Mouse (Mus musculus): ENCODE results near the gene Npr3. TPM values are rescaled to one million over a fixed set of nuclear protein-coding genes. Genes with fewer than 3 reads are reported as not detected.
A peak's percentile ranks its signal among the peaks of the same experiment; 100 is the strongest.
"Not testable (repeated sequence)": the region's sequence is repeated elsewhere in the genome, so short reads cannot be mapped to it uniquely, and the experiment has no call there.

Npr3 gene
- polyA plus RNA-seq, 1 experiment from 2014 or later, result 1.1 TPM

GRCm38 (mm10) chr15:11877273-11877672 lies 29.8 kb downstream of the Npr3 start:
- Histone ChIP-seq H3K9me3 (no peaks in the 10 kb centered on the region), H3K36me3 (replicated peaks) (no peaks in the 10 kb centered on the region), H3K27ac (no peak overlapping the region), H3K9ac (no peak overlapping the region), H3K4me2 (no peak overlapping the region), H3K4me3 (no peak overlapping the region), H3K27me3 (replicated peaks) (no peaks in the 10 kb centered on the region), H3K4me1 (no peaks in the 10 kb centered on the region)
- no peak for ATAC-seq (replicated peaks)
- WGBS, result 74% methylated on average over 2 of the region's 2 CpGs

- WGBS, result 95% methylated on average over 3 of the region's 3 CpGs
- Histone ChIP-seq H3K27me3 (replicated peaks) (no peaks in the 10 kb centered on the region), H3K9me3 (no peaks in the 10 kb centered on the region), H3K36me3 (replicated peaks) (no peaks in the 10 kb centered on the region), H3K4me3 (no peak overlapping the region), H3K9ac (no peak overlapping the region), H3K27ac (no peak overlapping the region), H3K4me2 (no peak overlapping the region), H3K4me1 (no peaks in the 10 kb centered on the region)
- no peak for ATAC-seq (replicated peaks)
These were observed 40.2 kb downstream of the Npr3 start for GRCm38 (mm10) chr15:11866918-11867317.

- no peaks in the 10 kb centered on the region for H3K36me3 ChIP-seq (replicated peaks)
- H3K9me3 ChIP-seq, result no peaks in the 10 kb centered on the region
- H3K4me3 ChIP-seq, result no peak overlapping the region
- no peak overlapping the region for H3K4me2 ChIP-seq
- 85% methylated on average over 6 of the region's 6 CpGs for WGBS
- H3K27ac ChIP-seq, result no peak overlapping the region
- H3K27me3 ChIP-seq (replicated peaks), result no peaks in the 10 kb centered on the region
- ATAC-seq (replicated peaks), result no peak
- H3K4me1 ChIP-seq, result no peaks in the 10 kb centered on the region
- no peak overlapping the region for H3K9ac ChIP-seq
These were observed 43.6 kb downstream of the Npr3 start for GRCm38 (mm10) chr15:11863540-11863818.

GRCm38 (mm10) chr15:11862785-11863539 lies 44.1 kb downstream of the Npr3 start:
- ATAC-seq (replicated peaks), result no peak
- 75% methylated on average over 15 of the region's 15 CpGs for WGBS
- Histone ChIP-seq H3K9ac (no peak overlapping the region), H3K9me3 (no peaks in the 10 kb centered on the region), H3K27ac (no peak overlapping the region), H3K4me1 (no peaks in the 10 kb centered on the region), H3K27me3 (replicated peaks) (no peaks in the 10 kb centered on the region), H3K4me3 (no peak overlapping the region), H3K36me3 (replicated peaks) (no peaks in the 10 kb centered on the region), H3K4me2 (no peak overlapping the region)

- H3K9ac ChIP-seq, result no peak overlapping the region
- no peak for ATAC-seq (replicated peaks)
- no peak overlapping the region for H3K4me3 ChIP-seq
- no peaks in the 10 kb centered on the region for H3K36me3 ChIP-seq (replicated peaks)
- WGBS, result 93% methylated on average over 7 of the region's 7 CpGs
- no peaks in the 10 kb centered on the region for H3K27me3 ChIP-seq (replicated peaks)
- no peaks in the 10 kb centered on the region for H3K4me1 ChIP-seq
- no peaks in the 10 kb centered on the region for H3K9me3 ChIP-seq
- no peak overlapping the region for H3K27ac ChIP-seq
- H3K4me2 ChIP-seq, result no peak overlapping the region
These were observed 44.8 kb downstream of the Npr3 start for GRCm38 (mm10) chr15:11862253-11862652.

- Histone ChIP-seq H3K9ac (no peak overlapping the region), H3K4me2 (no peak overlapping the region), H3K9me3 (no peaks in the 10 kb centered on the region), H3K36me3 (replicated peaks) (no peaks in the 10 kb centered on the region), H3K4me1 (no peaks in the 10 kb centered on the region), H3K27ac (no peak overlapping the region), H3K27me3 (replicated peaks) (no peaks in the 10 kb centered on the region), H3K4me3 (no peak overlapping the region)
- no peak for ATAC-seq (replicated peaks)
- WGBS, result 82% methylated on average over 2 of the region's 2 CpGs
These were observed 46.8 kb downstream of the Npr3 start for GRCm38 (mm10) chr15:11860259-11860658.

- Histone ChIP-seq H3K36me3 (replicated peaks) (no peaks in the 10 kb centered on the region), H3K9me3 (no peaks in the 10 kb centered on the region), H3K4me3 (no peak overlapping the region), H3K9ac (no peak overlapping the region), H3K4me2 (no peak overlapping the region), H3K27ac (no peak overlapping the region), H3K27me3 (replicated peaks) (no peaks in the 10 kb centered on the region), H3K4me1 (no peaks in the 10 kb centered on the region)
- no peak for ATAC-seq (replicated peaks)
- 92% methylated on average over 3 of the region's 3 CpGs for WGBS
These were observed 47.3 kb downstream of the Npr3 start for GRCm38 (mm10) chr15:11859829-11860228.

GRCm38 (mm10) chr15:11858411-11858810 lies 48.7 kb downstream of the Npr3 start:
- Histone ChIP-seq H3K27me3 (replicated peaks) (no peaks in the 10 kb centered on the region), H3K9me3 (no peaks in the 10 kb centered on the region), H3K4me1 (no peaks in the 10 kb centered on the region), H3K4me3 (no peak overlapping the region), H3K36me3 (replicated peaks) (no peaks in the 10 kb centered on the region), H3K4me2 (no peak overlapping the region), H3K27ac (no peak overlapping the region), H3K9ac (no peak overlapping the region)
- 92% methylated on average over 6 of the region's 6 CpGs for WGBS
- no peak for ATAC-seq (replicated peaks)

- ATAC-seq (replicated peaks), result peak; percentile 56; the same call in 1 of the 2 replicates
- no peak overlapping the region for H3K9ac ChIP-seq
- 52% methylated on average over 16 of the region's 16 CpGs for WGBS
- H3K9me3 ChIP-seq, result no peaks in the 10 kb centered on the region
- H3K4me3 ChIP-seq, result no peak overlapping the region
- H3K27me3 ChIP-seq (replicated peaks), result no peaks in the 10 kb centered on the region
- no peak overlapping the region for H3K4me2 ChIP-seq
- no peak overlapping the region for H3K27ac ChIP-seq
- H3K36me3 ChIP-seq (replicated peaks), result no peaks in the 10 kb centered on the region
- peaks cover 5% of the 10 kb centered on the region; the same call in 1 of the 2 replicates for H3K4me1 ChIP-seq
These were observed 61.7 kb downstream of the Npr3 start for GRCm38 (mm10) chr15:11845204-11846062.

GRCm38 (mm10) chr15:11844115-11844514 lies 63.0 kb downstream of the Npr3 start:
- Histone ChIP-seq H3K9ac (no peak overlapping the region), H3K27me3 (replicated peaks) (no peaks in the 10 kb centered on the region), H3K4me1 (peaks cover 5% of the 10 kb centered on the region; the same call in 1 of the 2 replicates), H3K4me3 (no peak overlapping the region), H3K4me2 (no peak overlapping the region), H3K9me3 (no peaks in the 10 kb centered on the region), H3K27ac (no peak overlapping the region), H3K36me3 (replicated peaks) (no peaks in the 10 kb centered on the region)
- WGBS, result 89% methylated on average over 6 of the region's 6 CpGs
- ATAC-seq (replicated peaks), result no peak

GRCm38 (mm10) chr15:11841828-11842227 lies 65.3 kb downstream of the Npr3 start:
- Histone ChIP-seq H3K4me2 (no peak overlapping the region), H3K27ac (no peak overlapping the region), H3K36me3 (replicated peaks) (no peaks in the 10 kb centered on the region), H3K4me1 (peaks cover 5% of the 10 kb centered on the region; the same call in 1 of the 2 replicates), H3K4me3 (no peak overlapping the region), H3K9me3 (no peaks in the 10 kb centered on the region), H3K27me3 (replicated peaks) (no peaks in the 10 kb centered on the region), H3K9ac (no peak overlapping the region)
- ATAC-seq (replicated peaks), result no peak
- WGBS, result 84% methylated on average over 4 of the region's 4 CpGs

- no peak overlapping the region for H3K4me2 ChIP-seq
- 73% methylated on average over 1 of the region's 1 CpGs for WGBS
- H3K27ac ChIP-seq, result no peak overlapping the region
- no peak overlapping the region for H3K9ac ChIP-seq
- H3K27me3 ChIP-seq (replicated peaks), result no peaks in the 10 kb centered on the region
- ATAC-seq (replicated peaks), result no peak
- no peaks in the 10 kb centered on the region for H3K4me1 ChIP-seq
- no peaks in the 10 kb centered on the region for H3K36me3 ChIP-seq (replicated peaks)
- no peaks in the 10 kb centered on the region for H3K9me3 ChIP-seq
- H3K4me3 ChIP-seq, result no peak overlapping the region
These were observed 71.2 kb downstream of the Npr3 start for GRCm38 (mm10) chr15:11835913-11836312.

GRCm38 (mm10) chr15:11822347-11822746 lies 84.7 kb downstream of the Npr3 start:
- not testable (repeated sequence) for H3K9me3 ChIP-seq; H3K27me3 ChIP-seq (replicated peaks); H3K36me3 ChIP-seq (replicated peaks); H3K4me1 ChIP-seq; H3K27ac ChIP-seq; ATAC-seq (replicated peaks); H3K4me2 ChIP-seq; H3K9ac ChIP-seq; H3K4me3 ChIP-seq
- WGBS, result 79% methylated on average over 6 of the region's 6 CpGs

Data from midbrain, embryonic 15.5 days (tissue).